Mouse (Mus musculus) ES-Bruce4 (cell line): ENCODE data around the gene Podxl2.

Experiments used
- CTCF ChIP-seq: IDR thresholded peaks from one replicate; pipeline ENCODE4 v1.8.1; 2011; ENCODE audit warnings: low read depth, low read length
- EP300 ChIP-seq: IDR thresholded peaks from 2 replicates; pipeline ENCODE4 v1.6.1; 2011; ENCODE audit warnings: low read depth, low read length; ENCODE audit not compliant: insufficient read depth

GRCm38 (mm10) chr6:88831456-88831855 is 43.4 kb downstream of the Podxl2 start:
- TF ChIP-seq CTCF (peak; percentile 88), EP300 (no peak)
